ENCODE assay signal across 18 mouse cellular contexts in genomic region chr7:131004071-131004470, GRCm38 (mm10). TPM values are rescaled to one million over a fixed set of nuclear protein-coding genes. Genes with fewer than 3 reads are reported as not detected.
A peak's percentile ranks its signal among the peaks of the same experiment; 100 is the strongest.
DNase-seq lines count a peak whose midpoint lies in the region; ATAC-seq lines count a peak whose summit lies in the region.
"Had no signal": no experiment of that assay in that cellular context is flagged by ENCODE, and none has a peak within 500 bp of the region (broad histone marks: within the 10 kb centered on the region; RNA-seq: fewer than 3 reads in every experiment).

No protein-coding gene starts in this region.

- no peaks in the 10 kb centered on the region for H3K4me1 ChIP-seq in midbrain, embryonic 11.5 days (ENCODE audit: control insufficient read depth, insufficient read depth, low read length)
- H3K4me1 ChIP-seq in midbrain, embryonic 13.5 days (replicated peaks): no peaks in the 10 kb centered on the region
- H3K4me1 ChIP-seq: embryonic facial prominence, embryonic 13.5 days; forebrain, embryonic 12.5 days; heart, embryonic 13.5 days; hindbrain, embryonic 13.5 days had no signal

- no peak for ATAC-seq in midbrain, embryonic 11.5 days (ENCODE audit: low FRiP score)
- ATAC-seq in midbrain, embryonic 13.5 days: no peak
- ATAC-seq: forebrain, embryonic 16.5 days; hindbrain, postnatal 0 days had no signal

- DNase-seq in midbrain, embryonic 11.5 days (ENCODE audit: low spot score, missing footprints): peak; percentile 31
- peak; percentile 27 for DNase-seq in thymus, postnatal 0 days (ENCODE audit: low spot score)
- DNase-seq in thymus, postnatal 36 days: peak; percentile 52 to 67
- DNase-seq in frontal cortex, adult 2 months (ENCODE audit: extremely low spot score in 1 of 2, low spot score in 1 of 2): no peak
- DNase-seq in kidney, postnatal 10 days: no peak
- DNase-seq: adrenal gland, postnatal 10 days; cerebellum, adult 11 months; cerebellum, adult 9-11 months; cerebellum, postnatal 36 days; gastrocnemius, postnatal 14 days; heart, postnatal 14 days had no signal

- H3K4me2 ChIP-seq in midbrain, embryonic 11.5 days: no peak overlapping the region
- no peak overlapping the region for H3K4me2 ChIP-seq in midbrain, embryonic 13.5 days (replicated peaks)
- H3K4me2 ChIP-seq: embryonic facial prominence, embryonic 13.5 days; forebrain, embryonic 12.5 days; heart, embryonic 13.5 days; hindbrain, embryonic 13.5 days had no signal

- WGBS in midbrain, embryonic 11.5 days: 83% methylated on average over 5 of the region's 5 CpGs
- 93% methylated on average over 5 of the region's 5 CpGs for WGBS in midbrain, embryonic 13.5 days

- no peak overlapping the region for H3K9ac ChIP-seq in midbrain, embryonic 11.5 days (ENCODE audit: low read length)
- no peak overlapping the region for H3K9ac ChIP-seq in midbrain, embryonic 13.5 days (replicated peaks)
- H3K9ac ChIP-seq: embryonic facial prominence, embryonic 13.5 days; forebrain, embryonic 12.5 days; heart, embryonic 13.5 days; hindbrain, embryonic 13.5 days had no signal

- peaks cover 4% of the 10 kb centered on the region; the same call in 1 of the 2 replicates for H3K9me3 ChIP-seq in midbrain, embryonic 11.5 days (ENCODE audit: control insufficient read depth, low read length)
- H3K9me3 ChIP-seq in midbrain, embryonic 13.5 days: peaks cover 16% of the 10 kb centered on the region

- H3K4me3 ChIP-seq in midbrain, embryonic 11.5 days (ENCODE audit: low read depth, low read length): no peak overlapping the region
- no peak overlapping the region for H3K4me3 ChIP-seq in midbrain, embryonic 13.5 days (replicated peaks)
- H3K4me3 ChIP-seq: embryonic facial prominence, embryonic 13.5 days; forebrain, embryonic 12.5 days; heart, embryonic 13.5 days; hindbrain, embryonic 13.5 days had no signal

- H3K36me3 ChIP-seq in midbrain, embryonic 11.5 days (ENCODE audit: control insufficient read depth, insufficient read depth, low read length): no peaks in the 10 kb centered on the region
- H3K36me3 ChIP-seq in midbrain, embryonic 13.5 days: no peaks in the 10 kb centered on the region
- H3K36me3 ChIP-seq: embryonic facial prominence, embryonic 13.5 days; forebrain, embryonic 12.5 days; heart, embryonic 13.5 days; hindbrain, embryonic 13.5 days had no signal

- H3K27ac ChIP-seq in midbrain, embryonic 11.5 days (ENCODE audit: low read depth, low read length): no peak overlapping the region
- H3K27ac ChIP-seq in midbrain, embryonic 13.5 days: no peak overlapping the region
- H3K27ac ChIP-seq: embryonic facial prominence, embryonic 13.5 days; forebrain, embryonic 12.5 days; heart, embryonic 13.5 days; hindbrain, embryonic 13.5 days; hindbrain, postnatal 0 days had no signal

- H3K27me3 ChIP-seq in midbrain, embryonic 11.5 days (ENCODE audit: control insufficient read depth, insufficient read depth, low read length): no peaks in the 10 kb centered on the region
- no peaks in the 10 kb centered on the region for H3K27me3 ChIP-seq in midbrain, embryonic 13.5 days
- H3K27me3 ChIP-seq: embryonic facial prominence, embryonic 13.5 days; forebrain, embryonic 12.5 days; heart, embryonic 13.5 days; hindbrain, embryonic 13.5 days had no signal

RNA-seq across cellular contexts. Expression of gene Dmbt1, which starts 27.8 kb away (rescaled TPM):
- polyA plus RNA-seq in midbrain, embryonic 11.5 days (2014; fragmentation: Nextera tagmentation; extraction: Ambion mirVana): not detected in 2 replicates
- 0.04 TPM in 1 of 2 replicates, not detected in the other for polyA plus RNA-seq in midbrain, embryonic 13.5 days (2015; fragmentation: Nextera tagmentation; extraction: Ambion mirVana)
- 0.35 and 0.49 TPM in 2 replicates for polyA plus RNA-seq in thymus, postnatal 0 days (2015; fragmentation: Nextera tagmentation; extraction: Ambion mirVana)
- polyA plus RNA-seq in frontal cortex, adult 2 months (2012; rRNA removed): 0.04 TPM in 1 of 2 replicates, not detected in the other
- polyA plus RNA-seq: embryonic facial prominence, embryonic 13.5 days; forebrain, embryonic 12.5 days; forebrain, embryonic 16.5 days; heart, embryonic 13.5 days; hindbrain, embryonic 13.5 days; hindbrain, postnatal 0 days had no signal

Comparison
In these comparisons a context has a peak if more than half of its experiments do, and no peak if none do; other contexts are left out.
1. DNase-seq: peak in midbrain, embryonic 11.5 days (single experiment), thymus, postnatal 0 days (single experiment) and thymus, postnatal 36 days (2 of 2); none in frontal cortex, adult 2 months (0 of 2) and kidney, postnatal 10 days (single experiment).